Mouse (Mus musculus) myocyte (in vitro differentiated cells): ENCODE measurements around the gene Dnm2.

ENCODE experiments used
- CEBPB ChIP-seq: IDR thresholded peaks from 2 replicates; pipeline ENCODE4 v1.6.1; 2011; ENCODE audit warnings: mild to moderate bottlenecking, moderate library complexity; ENCODE audit not compliant: poor library complexity, insufficient read depth, severe bottlenecking
- E2F4 ChIP-seq: IDR thresholded peaks from one replicate; pipeline ENCODE4 v1.6.1; 2011; ENCODE audit warnings: mild to moderate bottlenecking, control low read depth, moderate library complexity; ENCODE audit not compliant: insufficient read depth
- MAX ChIP-seq: IDR thresholded peaks from one replicate; pipeline ENCODE4 v1.6.1; 2011; ENCODE audit warnings: low read depth, mild to moderate bottlenecking, control low read depth
- MYOD1 ChIP-seq, 3 experiments: IDR thresholded peaks; one replicate each; pipeline ENCODE4 v1.6.1; 2011; ENCODE audit warnings: control low read depth in 2 of 3, low read depth in 2 of 3, mild to moderate bottlenecking in 2 of 3, moderate library complexity in 1 of 3; ENCODE audit not compliant: insufficient read length in 2 of 3, control insufficient read depth in 1 of 3
- MYOG ChIP-seq, 3 experiments: IDR thresholded peaks; one replicate each; pipeline ENCODE4 v1.6.1; 2011; ENCODE audit warnings: control low read depth in 2 of 3, low read depth in 2 of 3, mild to moderate bottlenecking in 2 of 3; ENCODE audit not compliant: insufficient read length in 2 of 3, control insufficient read depth in 1 of 3, insufficient read depth in 1 of 3
- POLR2A ChIP-seq: IDR thresholded peaks from one replicate; pipeline ENCODE4 v1.6.1; 2011; ENCODE audit warnings: low read depth, mild to moderate bottlenecking, control low read depth, moderate library complexity; ENCODE audit not compliant: insufficient read length
- POLR2AphosphoS2 ChIP-seq: IDR thresholded peaks from one replicate; pipeline ENCODE4 v1.6.1; 2011; ENCODE audit warnings: low read depth, control low read depth; ENCODE audit not compliant: insufficient read length
- REST ChIP-seq: IDR thresholded peaks from one replicate; pipeline ENCODE4 v1.6.1; 2011; ENCODE audit warnings: mild to moderate bottlenecking, control low read depth, moderate library complexity; ENCODE audit not compliant: insufficient read depth, insufficient read length
- SRF ChIP-seq: IDR thresholded peaks from one replicate; pipeline ENCODE4 v1.6.1; 2011; ENCODE audit warnings: low read depth; ENCODE audit not compliant: control insufficient read depth, insufficient read length
- TCF12 ChIP-seq: IDR thresholded peaks from one replicate; pipeline ENCODE4 v1.6.1; 2011; ENCODE audit warnings: mild to moderate bottlenecking, control low read depth; ENCODE audit not compliant: poor library complexity, insufficient read depth, severe bottlenecking
- TCF3 ChIP-seq: IDR thresholded peaks from one replicate; pipeline ENCODE4 v1.6.1; 2011; ENCODE audit warnings: low read depth, control low read depth; ENCODE audit not compliant: insufficient read length
- USF1 ChIP-seq: IDR thresholded peaks from one replicate; pipeline ENCODE4 v1.6.1; 2011; ENCODE audit warnings: low read depth, mild to moderate bottlenecking, control low read depth, moderate library complexity

DNA sequence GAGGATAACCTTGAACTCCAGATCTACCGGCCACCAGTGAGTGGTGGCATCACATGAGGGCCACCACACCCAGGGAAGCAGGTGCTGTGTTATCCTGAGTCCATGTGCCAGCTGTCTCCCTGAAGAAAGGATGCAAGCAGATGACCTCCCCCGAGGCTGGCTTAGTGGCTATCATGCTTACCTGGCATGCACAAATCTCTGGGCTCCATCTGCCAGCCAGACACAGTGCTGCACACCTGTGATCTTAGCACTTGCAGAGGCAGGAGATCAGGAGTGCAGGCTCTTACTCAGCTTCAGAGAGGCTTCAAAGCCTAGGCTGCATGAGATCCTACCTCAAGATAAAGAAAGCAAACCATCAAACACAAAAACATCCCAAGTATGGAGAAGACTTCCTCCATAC, 25.0 kb downstream of the Dnm2 start:
- TF ChIP-seq CEBPB (no peak), MYOG (IDR thresholded peaks at IDR 0.05; ENCODE audit: control insufficient read depth in 1 of 3, insufficient read depth in 1 of 3, insufficient read length in 2 of 3, low read depth in 2 of 3) (peak; percentile 67 to 98 (median 86)), USF1 (no peak), POLR2A (no peak), MAX (no peak), TCF12 (peak; percentile 62), MYOD1 (IDR thresholded peaks at IDR 0.05; ENCODE audit: control insufficient read depth in 1 of 3, insufficient read length in 2 of 3, low read depth in 2 of 3) (peak; percentile 63 to 99 (median 76)), SRF (no peak), E2F4 (no peak), TCF3 (peak; percentile 47), REST (no peak), POLR2AphosphoS2 (no peak)
